Mouse (Mus musculus) limb, embryonic 12.5 days (tissue): ENCODE data around the gene Gm45785. TPM values are rescaled to one million over a fixed set of nuclear protein-coding genes. Genes with fewer than 3 reads are reported as not detected.

Source experiments
- ATAC-seq: fragments of 200-750 bp; cut with Nextera tagmentation; 2 replicates; pipeline ENCODE4 v1.8.0; 2017; ENCODE audit warnings: low read depth, moderate TSS enrichment; ENCODE audit not compliant: insufficient number of reproducible peaks, insufficient read depth, low FRiP score, low TSS enrichment
- H3K27ac ChIP-seq: fragments of 300-500 bp; sonication (generic); 2 replicates; pipeline ENCODE4 v1.5.1; 2016; ENCODE audit warnings: mild to moderate bottlenecking, moderate library complexity
- H3K27me3 ChIP-seq: fragments of 300-500 bp; sonication (generic); 2 replicates; pipeline ENCODE4 v1.6.1; 2016; ENCODE audit warnings: mild to moderate bottlenecking, moderate library complexity
- H3K36me3 ChIP-seq: fragments of 300-500 bp; sonication (generic); 2 replicates; pipeline ENCODE4 v1.6.1; 2016; ENCODE audit warnings: mild to moderate bottlenecking, moderate library complexity
- H3K4me1 ChIP-seq: fragments of 300-500 bp; sonication (generic); replicated peaks from 2 replicates; pipeline ENCODE4 v1.6.1; 2016
- H3K4me2 ChIP-seq: fragments of 300-500 bp; sonication (generic); 2 replicates; pipeline ENCODE4 v1.6.1; 2016; ENCODE audit warnings: mild to moderate bottlenecking, moderate library complexity
- H3K4me3 ChIP-seq: fragments of 300-500 bp; sonication (generic); replicated peaks from 2 replicates; pipeline ENCODE4 v1.5.1; 2016; ENCODE audit warnings: mild to moderate bottlenecking
- H3K9ac ChIP-seq: fragments of 300-500 bp; sonication (generic); replicated peaks from 2 replicates; pipeline ENCODE4 v1.6.1; 2016; ENCODE audit warnings: mild to moderate bottlenecking, moderate library complexity
- H3K9me3 ChIP-seq: fragments of 300-500 bp; sonication (generic); 2 replicates; pipeline ENCODE4 v1.6.1; 2016; ENCODE audit warnings: mild to moderate bottlenecking, moderate library complexity
- WGBS: fragments of 180-500 bp; shearing (Covaris S2); methylation state at CpG from one replicate; pipeline ENCODE4 v1.1.7; 2016; 5-methylcytosine and 5-hydroxymethylcytosine counted together
- polyA plus RNA-seq: library from polyadenylated mRNA; unstranded; fragments of >200 nt; fragmentation: Nextera tagmentation; extraction: Ambion mirVana; gene quantifications from 2 replicates; pipeline ENCODE4 v1.2.1, GENCODE M21; 2016

Gene Gm45785
- polyA plus RNA-seq, 1 experiment from 2014 or later, result 0.23 TPM

DNA sequence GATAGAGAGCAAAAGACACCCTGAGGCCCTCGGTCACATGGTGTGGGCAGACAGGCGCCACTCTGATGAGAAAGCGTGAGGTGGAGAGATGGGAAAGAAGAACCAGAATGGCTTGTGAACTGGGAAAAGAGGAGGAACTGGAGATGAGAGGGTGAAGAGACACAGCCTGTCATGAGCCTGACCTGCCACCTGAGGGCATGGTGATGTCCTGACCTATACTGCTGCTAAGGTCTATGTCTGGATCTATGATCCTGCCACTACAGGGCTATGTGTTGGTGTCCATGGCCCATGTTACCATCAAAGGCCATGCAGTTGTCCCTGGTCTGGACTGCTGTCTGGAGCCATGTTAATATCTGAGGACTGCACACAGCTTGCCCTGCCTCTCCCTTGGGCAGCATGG lies 58.5 kb downstream of the Gm45785 start:
- H3K9me3 ChIP-seq, result no peaks in the 10 kb centered on the region
- H3K4me1 ChIP-seq, result no peaks in the 10 kb centered on the region
- no peak overlapping the region for H3K9ac ChIP-seq
- H3K27me3 ChIP-seq, result no peaks in the 10 kb centered on the region
- no peaks in the 10 kb centered on the region for H3K36me3 ChIP-seq
- WGBS, result 85% methylated on average over 3 of the region's 3 CpGs
- ATAC-seq, result no peak
- H3K4me2 ChIP-seq, result no peak overlapping the region
- no peak overlapping the region for H3K27ac ChIP-seq
- H3K4me3 ChIP-seq, result no peak overlapping the region

DNA sequence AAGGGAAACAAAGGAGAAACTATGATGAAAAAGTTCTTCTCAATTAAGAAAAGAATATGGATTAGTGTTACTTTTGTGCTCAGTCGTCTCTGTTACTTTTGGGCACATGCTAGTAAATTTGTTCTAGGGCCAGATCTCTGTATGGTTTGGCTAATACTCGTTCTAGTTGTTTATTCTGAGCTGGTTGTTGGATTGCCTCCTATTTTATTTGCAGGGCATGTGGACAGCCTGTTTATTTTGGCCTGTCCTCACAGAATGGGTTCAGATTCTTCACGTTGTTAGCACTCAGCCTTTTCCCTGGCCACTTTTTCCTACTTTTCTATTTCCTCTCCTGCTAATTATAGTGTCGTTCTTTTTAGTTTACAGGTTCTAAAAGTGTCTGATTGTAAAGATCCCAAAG lies 62.6 kb downstream of the Gm45785 start:
- Histone ChIP-seq H3K36me3 (no peaks in the 10 kb centered on the region), H3K9ac (no peak overlapping the region), H3K27me3 (no peaks in the 10 kb centered on the region), H3K4me1 (no peaks in the 10 kb centered on the region), H3K4me3 (no peak overlapping the region), H3K9me3 (no peaks in the 10 kb centered on the region), H3K27ac (no peak overlapping the region), H3K4me2 (no peak overlapping the region)
- WGBS, result 61% methylated on average over 4 of the region's 4 CpGs
- ATAC-seq, result no peak

DNA sequence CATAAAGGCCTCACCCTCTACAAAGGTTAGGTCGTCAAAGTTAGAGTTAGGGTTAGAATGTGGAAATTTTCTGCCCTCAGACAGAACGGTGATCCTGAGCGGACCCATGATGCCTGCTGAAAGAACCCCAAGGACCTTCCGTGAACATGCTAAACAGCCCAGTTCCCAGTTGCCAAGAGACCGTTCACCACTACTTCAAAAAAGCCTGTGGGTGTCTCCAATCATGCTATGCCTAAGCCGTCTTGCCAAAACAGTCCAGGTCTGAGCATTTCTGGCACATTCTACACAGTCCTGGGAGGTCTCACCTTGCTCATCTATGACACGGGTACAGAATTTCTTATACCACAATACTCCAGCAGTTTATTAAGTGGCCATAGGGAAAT lies 68.1 kb downstream of the Gm45785 start:
- no peak for ATAC-seq
- no peak overlapping the region for H3K27ac ChIP-seq

DNA sequence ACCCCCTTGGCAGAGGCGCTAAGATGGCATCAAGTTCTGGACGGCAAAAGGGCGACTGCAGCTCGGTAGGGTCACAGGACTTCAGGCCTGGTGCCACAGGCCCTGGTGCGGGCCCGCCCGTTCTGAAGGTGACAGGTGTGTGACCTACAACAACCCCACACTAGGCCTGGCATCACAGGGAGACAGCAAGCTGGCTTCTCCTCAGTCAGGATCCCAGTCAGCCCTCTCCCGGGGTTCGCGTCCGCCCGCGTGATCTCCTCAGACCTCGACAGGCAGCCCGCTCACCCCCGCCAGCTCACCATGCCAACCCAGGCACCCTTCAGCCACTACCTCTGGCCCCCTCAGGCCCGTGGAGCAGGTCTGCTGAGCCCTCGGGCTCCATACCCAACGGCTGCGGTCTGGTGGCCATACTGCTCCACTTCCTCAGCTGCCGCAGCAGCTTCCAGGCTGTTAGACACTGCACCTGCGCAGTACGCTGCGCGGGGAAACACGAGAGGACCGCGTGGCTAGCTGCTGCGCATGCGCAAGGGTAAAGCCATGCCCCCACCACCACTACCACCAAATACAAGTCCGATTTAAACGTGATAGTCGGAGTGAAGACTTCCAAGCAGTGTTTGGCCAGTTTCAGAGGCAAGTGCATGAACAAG lies 68.6 kb downstream of the Gm45785 start, which contains the start of gene Syce1:
Syce1 (minus strand) TSS at position 447 of the 647 bp plus-strand sequence.
- H3K4me3 ChIP-seq, result no peak within 1 kb of the TSS
- H3K27ac ChIP-seq, result no peak within 1 kb of the TSS
- no peak for ATAC-seq
- no peaks in the 10 kb centered on the region; the same call in 1 of the 2 replicates for H3K27me3 ChIP-seq
- no peaks in the 10 kb centered on the region for H3K9me3 ChIP-seq
- no peak within 1 kb of the TSS for H3K9ac ChIP-seq
- WGBS, result 80% methylated on average over 33 of the region's 33 CpGs
- no peaks in the 10 kb centered on the region for H3K4me1 ChIP-seq
- H3K4me2 ChIP-seq, result no peak within 1 kb of the TSS
- no peaks in the 10 kb centered on the region for H3K36me3 ChIP-seq

More for the DNA sequence above, 68.1 kb downstream of the Gm45785 start:
- Histone ChIP-seq H3K27me3 (no peaks in the 10 kb centered on the region; the same call in 1 of the 2 replicates), H3K4me3 (no peak overlapping the region), H3K4me1 (no peaks in the 10 kb centered on the region), H3K9me3 (no peaks in the 10 kb centered on the region), H3K4me2 (no peak overlapping the region), H3K9ac (no peak overlapping the region), H3K36me3 (no peaks in the 10 kb centered on the region)
- WGBS, result 85% methylated on average over 7 of the region's 7 CpGs

DNA sequence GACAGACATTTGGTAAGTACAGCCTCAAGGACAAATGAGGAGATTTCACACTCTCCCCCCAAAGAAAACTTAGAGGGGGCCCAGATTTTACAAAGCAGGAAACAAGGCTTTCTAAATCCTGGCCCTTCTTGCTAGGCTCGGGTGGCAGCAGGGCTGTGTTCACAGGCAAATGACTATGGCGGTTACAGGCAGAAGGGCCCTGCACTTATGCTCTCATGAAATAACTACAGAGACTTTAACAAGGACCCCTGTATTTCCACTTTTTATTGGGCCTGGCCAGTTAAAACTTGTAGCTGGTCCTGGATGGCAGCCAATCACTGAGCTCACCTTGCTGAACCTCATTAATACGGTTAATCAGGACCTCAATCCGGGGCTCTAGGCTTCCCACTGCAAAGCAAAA lies 75.6 kb downstream of the Gm45785 start:
- H3K9me3 ChIP-seq, result no peaks in the 10 kb centered on the region
- no peaks in the 10 kb centered on the region for H3K36me3 ChIP-seq
- peaks cover 11% of the 10 kb centered on the region; the same call in 1 of the 2 replicates for H3K4me1 ChIP-seq
- H3K4me2 ChIP-seq, result no peak overlapping the region
- no peak overlapping the region for H3K4me3 ChIP-seq
- no peak overlapping the region for H3K9ac ChIP-seq
- WGBS, result 43% methylated on average over 4 of the region's 4 CpGs
- peak; percentile 86 for ATAC-seq
- H3K27ac ChIP-seq, result peak overlapping the region; percentile 69
- H3K27me3 ChIP-seq, result no peaks in the 10 kb centered on the region

Other genes starting within 250 kb of the Gm45785 start
- not detected in 2 replicates for gene Olfr61, start 227.4 kb downstream of the Gm45785 start, polyA plus RNA-seq
- not detected in 2 replicates for gene Olfr53, start 209.9 kb downstream of the Gm45785 start, polyA plus RNA-seq
- gene Olfr539, start 196.4 kb downstream of the Gm45785 start, polyA plus RNA-seq, result not detected in 2 replicates
- not detected in 2 replicates for gene Olfr45, start 174.4 kb downstream of the Gm45785 start, polyA plus RNA-seq
- gene Olfr541, start 159.1 kb downstream of the Gm45785 start, polyA plus RNA-seq, result not detected in 2 replicates
- not detected in 2 replicates for gene Cyp2e1, start 92.6 kb downstream of the Gm45785 start, polyA plus RNA-seq
- 0.69 and 1.4 TPM in 2 replicates for gene Syce1, start 68.5 kb downstream of the Gm45785 start, polyA plus RNA-seq
- gene Zfp941, start 34.2 kb downstream of the Gm45785 start, polyA plus RNA-seq, result 3.0 TPM in 2 replicates
- 0.33 and 1.3 TPM in 2 replicates for gene Urah, start 21.3 kb downstream of the Gm45785 start, polyA plus RNA-seq
- not detected in 2 replicates for gene Scgb1c1, start 10.8 kb downstream of the Gm45785 start, polyA plus RNA-seq
- not detected in 2 replicates for gene Odf3, start 8.5 kb downstream of the Gm45785 start, polyA plus RNA-seq
- 53.0 and 60.3 TPM in 2 replicates for gene Ric8a, start 626 bp upstream of the Gm45785 start, polyA plus RNA-seq
- 38.3 and 38.9 TPM in 2 replicates for gene Bet1l, start 1.2 kb upstream of the Gm45785 start, polyA plus RNA-seq
- 271 and 302 TPM in 2 replicates for gene Psmd13, start 25.6 kb upstream of the Gm45785 start, polyA plus RNA-seq
- 28.3 and 29.9 TPM in 2 replicates for gene Sirt3, start 26.0 kb upstream of the Gm45785 start, polyA plus RNA-seq
- 1.9 and 2.7 TPM in 2 replicates for gene Cox8b, start 44.1 kb upstream of the Gm45785 start, polyA plus RNA-seq
- not detected in 2 replicates for gene Nlrp6, start 64.6 kb upstream of the Gm45785 start, polyA plus RNA-seq
- gene Pgghg, start 85.1 kb upstream of the Gm45785 start, polyA plus RNA-seq, result 18.9 and 21.5 TPM in 2 replicates
- 5.6 and 6.1 TPM in 2 replicates for gene Ifitm5, start 94.0 kb upstream of the Gm45785 start, polyA plus RNA-seq
- not detected in 2 replicates for gene Gm45717, start 99.6 kb upstream of the Gm45785 start, polyA plus RNA-seq
- gene Ifitm2, start 99.7 kb upstream of the Gm45785 start, polyA plus RNA-seq, result 941 and 1,046 TPM in 2 replicates
- gene Ifitm1, start 110.9 kb upstream of the Gm45785 start, polyA plus RNA-seq, result 77.8 and 78.8 TPM in 2 replicates
- gene Ifitm3, start 154.4 kb upstream of the Gm45785 start, polyA plus RNA-seq, result 56.5 and 68.6 TPM in 2 replicates
- not detected in 2 replicates for gene Ifitm6, start 161.6 kb upstream of the Gm45785 start, polyA plus RNA-seq
- not detected in 2 replicates for gene Gm17387, start 172.8 kb upstream of the Gm45785 start, polyA plus RNA-seq
- 37.3 and 40.1 TPM in 2 replicates for gene B4galnt4, start 204.8 kb upstream of the Gm45785 start, polyA plus RNA-seq
- gene Pkp3, start 221.9 kb upstream of the Gm45785 start, polyA plus RNA-seq, result 14.6 and 14.9 TPM in 2 replicates
- gene Sigirr, start 244.2 kb upstream of the Gm45785 start, polyA plus RNA-seq, result 2.2 and 2.5 TPM in 2 replicates